Mouse (Mus musculus) spleen, adult 2 months (tissue): ENCODE data around the gene Ttc1.

Experiments
- CTCF ChIP-seq: fragments of 200-500 bp; IDR thresholded peaks from 2 replicates; pipeline ENCODE4 v1.5.1; 2011; ENCODE audit warnings: mild to moderate bottlenecking, inconsistent platforms; ENCODE audit not compliant: insufficient read depth, insufficient read length, insufficient replicate concordance; ENCODE audit errors: extremely low read depth
- POLR2A ChIP-seq: fragments of 200-500 bp; IDR thresholded peaks from 2 replicates; pipeline ENCODE4 v1.6.1; 2011; ENCODE audit warnings: low read depth, low read length, inconsistent platforms

DNA sequence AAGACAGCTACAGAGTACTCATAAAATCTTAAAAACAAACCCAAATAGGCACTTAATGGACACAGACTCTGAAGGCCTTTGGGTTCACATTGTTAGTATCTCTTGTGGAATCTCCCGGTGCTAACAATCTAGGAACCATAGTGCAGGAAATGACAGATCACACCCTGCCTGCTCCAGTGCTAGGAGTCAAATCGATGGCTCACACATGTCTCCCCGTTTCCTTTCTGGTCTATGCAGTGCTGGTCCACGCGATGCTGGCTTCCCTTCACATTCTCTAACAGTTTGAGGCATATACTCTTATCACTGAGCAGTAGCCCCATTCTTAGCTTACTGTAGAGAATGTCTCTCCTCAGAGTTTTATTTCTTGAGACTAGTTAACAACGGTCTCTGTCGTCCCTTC lies 20.0 kb downstream of the Ttc1 start:
- TF ChIP-seq CTCF, result no peak
- no peak for TF ChIP-seq POLR2A
